Mouse (Mus musculus) intestine, embryonic 16.5 days (tissue): ENCODE measurements around the gene Ankrd63. TPM values are rescaled to one million over a fixed set of nuclear protein-coding genes. Genes with fewer than 3 reads are reported as not detected.

Experiments used
- ATAC-seq: fragments of 200-750 bp; cut with Nextera tagmentation; 2 replicates; pipeline ENCODE4 v1.8.0; 2017; ENCODE audit warnings: moderate TSS enrichment, moderate library complexity
- H3K27ac ChIP-seq: fragments of 300-500 bp; sonication (generic); 2 replicates; pipeline ENCODE4 v1.5.1; 2014; ENCODE audit warnings: mild to moderate bottlenecking, low read length
- H3K27me3 ChIP-seq: fragments of 300-500 bp; sonication (generic); replicated peaks from 2 replicates; pipeline ENCODE4 v1.6.1; 2014; ENCODE audit warnings: low read length, control low read depth, mixed read lengths; ENCODE audit not compliant: control insufficient read depth, insufficient read depth
- H3K36me3 ChIP-seq: fragments of 300-500 bp; sonication (generic); 2 replicates; pipeline ENCODE4 v1.6.1; 2014; ENCODE audit warnings: low read length, control low read depth; ENCODE audit not compliant: control insufficient read depth, insufficient read depth
- H3K4me1 ChIP-seq: fragments of 300-500 bp; sonication (generic); 2 replicates; pipeline ENCODE4 v1.6.1; 2014; ENCODE audit warnings: low read length, control low read depth, mixed read lengths; ENCODE audit not compliant: control insufficient read depth, insufficient read depth
- H3K4me2 ChIP-seq: fragments of 300-500 bp; sonication (generic); 2 replicates; pipeline ENCODE4 v1.6.1; 2014; ENCODE audit warnings: low read depth, low read length, control low read depth
- H3K4me3 ChIP-seq: fragments of 300-500 bp; sonication (generic); 2 replicates; pipeline ENCODE4 v1.5.1; 2014; ENCODE audit warnings: mild to moderate bottlenecking, low read length
- H3K9ac ChIP-seq: fragments of 300-500 bp; sonication (generic); 2 replicates; pipeline ENCODE4 v1.6.1; 2014; ENCODE audit warnings: low read depth, low read length
- H3K9me3 ChIP-seq: fragments of 300-500 bp; sonication (generic); 2 replicates; pipeline ENCODE4 v1.6.1; 2016; ENCODE audit warnings: low read length, control low read depth; ENCODE audit not compliant: control insufficient read depth
- WGBS: fragments of 180-500 bp; shearing (Covaris S2); extraction: QIAGEN DNeasy Blood & Tissue Kit; methylation state at CpG from one replicate; pipeline ENCODE4 v1.1.7; 2014; 5-methylcytosine and 5-hydroxymethylcytosine counted together
- polyA plus RNA-seq: library from polyadenylated mRNA; unstranded; fragments of >200 nt; fragmentation: Nextera tagmentation; extraction: Ambion mirVana; gene quantifications from 2 replicates; pipeline ENCODE4 v1.2.1, GENCODE M21; 2015

Ankrd63 gene
- polyA plus RNA-seq, 1 experiment from 2014 or later = 0.15 TPM

- H3K27ac ChIP-seq = no peak overlapping the region
- WGBS = 56% methylated on average over 6 of the region's 6 CpGs
- ATAC-seq = no peak
Observed at GRCm38 (mm10) chr2:118669245-118669644, 34.5 kb downstream of the Ankrd63 start.

GRCm38 (mm10) chr2:118667181-118667580 is 36.6 kb downstream of the Ankrd63 start:
- Histone ChIP-seq H3K27me3 (no peaks in the 10 kb centered on the region), H3K4me1 (peaks cover 17% of the 10 kb centered on the region), H3K4me2 (no peak overlapping the region), H3K36me3 (no peaks in the 10 kb centered on the region), H3K9me3 (no peaks in the 10 kb centered on the region), H3K9ac (no peak overlapping the region), H3K27ac (no peak overlapping the region), H3K4me3 (no peak overlapping the region)
- 47% methylated on average over 5 of the region's 5 CpGs for whole genome bisulfite sequencing
- ATAC-seq = no peak

More at GRCm38 (mm10) chr2:118669245-118669644, 34.5 kb downstream of the Ankrd63 start:
- Histone ChIP-seq H3K36me3 (no peaks in the 10 kb centered on the region), H3K9me3 (no peaks in the 10 kb centered on the region), H3K4me3 (no peak overlapping the region), H3K27me3 (no peaks in the 10 kb centered on the region; the same call in 1 of the 2 replicates), H3K9ac (no peak overlapping the region), H3K4me2 (no peak overlapping the region), H3K4me1 (no peaks in the 10 kb centered on the region; the same call in none of the 2 replicates)

- no peaks in the 10 kb centered on the region for H3K9me3 ChIP-seq
- ATAC-seq = no peak
- no peak overlapping the region for H3K27ac ChIP-seq
- no peak overlapping the region for H3K9ac ChIP-seq
- H3K27me3 ChIP-seq = no peaks in the 10 kb centered on the region
- no peaks in the 10 kb centered on the region for H3K36me3 ChIP-seq
- H3K4me3 ChIP-seq = no peak overlapping the region
- WGBS = 86% methylated on average over 4 of the region's 4 CpGs
- H3K4me2 ChIP-seq = no peak overlapping the region
- peaks cover 19% of the 10 kb centered on the region for H3K4me1 ChIP-seq
Observed at GRCm38 (mm10) chr2:118665616-118666015, 38.1 kb downstream of the Ankrd63 start.

GRCm38 (mm10) chr2:118664975-118665516 is 38.7 kb downstream of the Ankrd63 start:
- Histone ChIP-seq H3K4me1 (peaks cover 20% of the 10 kb centered on the region), H3K9me3 (no peaks in the 10 kb centered on the region), H3K27ac (no peak overlapping the region), H3K27me3 (no peaks in the 10 kb centered on the region), H3K9ac (no peak overlapping the region), H3K36me3 (no peaks in the 10 kb centered on the region), H3K4me3 (no peak overlapping the region), H3K4me2 (no peak overlapping the region)
- no peak for ATAC-seq
- WGBS = 52% methylated on average over 3 of the region's 3 CpGs

- no peaks in the 10 kb centered on the region for H3K27me3 ChIP-seq
- peak overlapping the region; percentile 49 for H3K4me3 ChIP-seq
- H3K9me3 ChIP-seq = no peaks in the 10 kb centered on the region
- no peak overlapping the region for H3K27ac ChIP-seq
- H3K9ac ChIP-seq = peak overlapping the region; percentile 64
- peak; percentile 59 for ATAC-seq
- H3K36me3 ChIP-seq = no peaks in the 10 kb centered on the region
- WGBS = 56% methylated on average over 19 of the region's 19 CpGs
- peaks cover 30% of the 10 kb centered on the region for H3K4me1 ChIP-seq
- peak overlapping the region; percentile 89 for H3K4me2 ChIP-seq
Observed at GRCm38 (mm10) chr2:118663804-118664766, 39.7 kb downstream of the Ankrd63 start.

- 5% methylated on average over 37 of the region's 37 CpGs for WGBS
- ATAC-seq = peak; percentile 10; the same call in 1 of the 2 replicates
Observed at GRCm38 (mm10) chr2:118662902-118663803, 40.6 kb downstream of the Ankrd63 start, which contains the start of gene Pak6. Gene Pak6, plus strand, starts transcription at chr2:118663303.

GRCm38 (mm10) chr2:118661891-118662290 is 41.9 kb downstream of the Ankrd63 start:
- WGBS = 51% methylated on average over 9 of the region's 9 CpGs
- Histone ChIP-seq H3K36me3 (no peaks in the 10 kb centered on the region), H3K4me1 (peaks cover 49% of the 10 kb centered on the region), H3K27me3 (no peaks in the 10 kb centered on the region), H3K9me3 (no peaks in the 10 kb centered on the region), H3K9ac (no peak overlapping the region), H3K4me2 (no peak overlapping the region), H3K4me3 (no peak overlapping the region), H3K27ac (no peak overlapping the region)
- 0 out of 2 replicates have a peak, but pooled peaks have one; percentile 2 for ATAC-seq

More at GRCm38 (mm10) chr2:118662902-118663803, 40.6 kb downstream of the Ankrd63 start, which contains the start of gene Pak6:
- Histone ChIP-seq H3K4me2 (peak within 1 kb of the TSS; percentile 89), H3K9ac (peak within 1 kb of the TSS; percentile 64), H3K4me3 (peak within 1 kb of the TSS; percentile 49), H3K36me3 (no peaks in the 10 kb centered on the region), H3K27me3 (no peaks in the 10 kb centered on the region), H3K4me1 (peaks cover 38% of the 10 kb centered on the region), H3K9me3 (no peaks in the 10 kb centered on the region), H3K27ac (no peak within 1 kb of the TSS)

GRCm38 (mm10) chr2:118659998-118660452 is 43.7 kb downstream of the Ankrd63 start:
- peak overlapping the region; percentile 70 for H3K4me2 ChIP-seq
- H3K27me3 ChIP-seq = no peaks in the 10 kb centered on the region
- 3% methylated on average over 4 of the region's 4 CpGs for WGBS
- H3K4me3 ChIP-seq = peak overlapping the region; percentile 50
- no peaks in the 10 kb centered on the region for H3K36me3 ChIP-seq
- ATAC-seq = peak; percentile 34; the same call in 1 of the 2 replicates
- peak overlapping the region; percentile 54; the same call in 1 of the 2 replicates for H3K27ac ChIP-seq
- peak overlapping the region; percentile 69 for H3K9ac ChIP-seq
- H3K4me1 ChIP-seq = peaks cover 57% of the 10 kb centered on the region
- no peaks in the 10 kb centered on the region for H3K9me3 ChIP-seq
